Mouse (Mus musculus): Measurements from ENCODE around the gene Hoxc10.

Hoxc10 gene

DNA sequence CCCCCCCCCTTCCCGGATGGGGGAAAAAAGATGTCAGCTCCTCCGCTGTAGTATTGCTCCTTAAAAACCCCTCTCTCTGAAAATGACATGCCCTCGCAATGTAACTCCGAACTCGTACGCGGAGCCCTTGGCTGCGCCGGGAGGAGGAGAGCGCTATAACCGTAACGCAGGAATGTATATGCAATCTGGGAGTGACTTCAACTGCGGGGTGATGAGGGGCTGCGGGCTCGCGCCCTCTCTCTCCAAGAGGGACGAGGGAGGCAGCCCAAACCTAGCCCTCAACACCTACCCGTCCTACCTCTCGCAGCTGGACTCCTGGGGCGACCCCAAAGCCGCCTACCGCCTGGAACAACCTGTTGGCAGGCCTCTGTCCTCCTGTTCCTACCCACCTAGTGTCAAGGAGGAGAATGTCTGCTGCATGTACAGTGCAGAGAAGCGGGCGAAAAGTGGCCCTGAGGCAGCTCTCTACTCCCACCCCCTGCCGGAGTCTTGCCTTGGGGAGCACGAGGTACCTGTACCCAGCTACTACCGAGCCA, at the start of gene Hoxc10:
TSS of gene Hoxc10 (plus strand) at position 21 of the 536 bp plus-strand sequence.
- no peak for DNase-seq

DNA sequence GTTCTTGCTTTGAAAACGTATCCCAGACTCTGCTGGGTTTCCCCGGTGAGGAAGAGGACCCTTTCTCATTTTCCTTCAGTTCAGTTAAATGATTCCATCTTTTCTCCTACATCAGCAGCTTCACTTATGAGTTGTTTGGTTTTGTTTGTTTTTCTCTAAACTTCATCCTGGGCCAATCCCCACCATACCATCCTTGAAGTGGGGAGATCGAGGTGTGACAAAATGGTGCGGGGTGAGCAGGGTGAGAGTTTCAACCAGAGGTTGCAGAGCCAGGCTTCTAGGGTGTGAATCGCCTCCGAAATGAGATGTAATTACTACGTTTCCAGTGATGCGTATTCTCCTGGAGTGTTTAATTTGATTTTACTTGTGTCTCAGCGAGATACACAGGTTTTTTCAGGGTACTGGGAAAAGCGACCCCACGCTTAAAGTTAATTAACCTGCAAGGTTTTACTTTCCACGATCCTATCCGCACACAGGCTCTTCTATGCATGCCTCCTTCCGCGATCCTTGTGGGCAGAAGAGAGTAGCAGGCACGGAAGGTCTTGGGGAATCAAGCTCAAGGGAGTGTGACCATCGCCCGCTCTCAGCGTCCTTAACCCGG, 48.5 kb upstream of the Hoxc10 start:
- no peak for DNase-seq

DNA sequence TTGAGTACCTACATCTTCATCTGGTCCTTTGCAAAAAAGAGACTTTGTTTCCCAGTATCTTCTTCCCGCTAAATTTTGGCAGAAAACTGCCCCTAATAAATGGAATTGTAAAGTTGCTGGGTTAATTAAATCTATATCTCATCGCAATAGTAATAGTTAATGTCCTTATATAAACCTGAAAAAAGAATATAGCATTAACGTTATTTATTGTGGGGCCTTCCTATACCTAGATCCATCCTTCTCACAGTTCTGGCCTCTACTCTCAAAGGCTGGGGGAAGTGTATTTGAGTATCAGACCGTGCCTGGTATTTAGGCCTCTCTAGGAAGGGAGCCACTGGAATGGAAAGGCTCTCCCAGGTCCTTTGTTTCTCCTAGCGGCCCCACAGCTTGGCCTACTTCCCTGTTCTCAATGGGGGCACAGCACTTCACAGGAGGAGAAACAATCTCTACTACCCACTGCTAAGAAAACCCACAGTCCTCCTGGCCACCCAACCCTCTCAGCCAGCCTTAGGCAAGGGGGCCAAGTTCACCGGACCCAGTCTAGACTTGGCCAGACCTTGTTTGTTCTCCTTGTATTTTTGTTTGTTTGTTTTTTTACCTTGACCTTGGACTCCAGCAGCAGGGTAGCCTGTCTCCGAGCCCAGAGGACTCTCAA, 47.9 kb upstream of the Hoxc10 start:
- DNase-seq: no peak

DNA sequence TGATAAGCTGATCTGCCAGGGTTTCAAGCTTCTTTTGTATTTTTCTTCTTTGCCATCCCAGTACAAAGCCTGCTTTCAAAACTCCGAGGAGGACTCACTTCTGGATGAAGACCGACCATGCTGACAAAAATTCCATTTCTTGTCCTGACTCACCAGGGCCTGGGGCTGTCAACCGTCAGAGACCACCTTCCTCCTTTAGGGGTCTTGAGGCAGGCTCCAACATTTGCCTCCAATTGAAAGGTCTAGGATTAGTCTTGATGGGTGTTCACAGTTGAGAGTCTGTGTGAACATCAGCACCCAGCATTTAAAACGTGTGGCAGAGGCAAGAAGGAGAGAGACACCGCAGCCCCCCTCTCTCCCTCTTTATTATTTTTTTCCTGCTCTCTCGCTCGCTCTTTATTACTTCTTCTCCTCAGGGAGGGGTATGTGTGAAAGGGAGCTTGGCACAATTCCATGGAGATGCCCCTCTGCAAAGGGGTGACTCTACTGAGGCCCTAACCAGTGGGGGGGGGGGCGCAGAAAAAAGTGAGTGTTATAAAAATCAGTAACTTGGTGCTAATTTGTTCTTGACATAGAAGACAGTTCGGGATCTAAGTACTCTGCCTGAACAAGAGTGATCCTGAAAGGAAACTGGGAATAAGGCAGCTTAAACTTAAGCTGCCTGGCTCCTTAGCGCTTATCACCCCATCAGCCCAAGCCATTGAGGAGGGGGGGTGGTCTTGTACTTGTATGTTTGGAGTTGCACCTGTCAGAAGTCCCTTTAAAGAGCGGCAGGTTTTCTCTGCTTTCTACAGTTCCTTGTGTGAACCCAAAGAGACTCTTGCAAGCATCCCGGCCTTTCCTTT, 47.0 kb upstream of the Hoxc10 start:
- no peak for DNase-seq

DNA sequence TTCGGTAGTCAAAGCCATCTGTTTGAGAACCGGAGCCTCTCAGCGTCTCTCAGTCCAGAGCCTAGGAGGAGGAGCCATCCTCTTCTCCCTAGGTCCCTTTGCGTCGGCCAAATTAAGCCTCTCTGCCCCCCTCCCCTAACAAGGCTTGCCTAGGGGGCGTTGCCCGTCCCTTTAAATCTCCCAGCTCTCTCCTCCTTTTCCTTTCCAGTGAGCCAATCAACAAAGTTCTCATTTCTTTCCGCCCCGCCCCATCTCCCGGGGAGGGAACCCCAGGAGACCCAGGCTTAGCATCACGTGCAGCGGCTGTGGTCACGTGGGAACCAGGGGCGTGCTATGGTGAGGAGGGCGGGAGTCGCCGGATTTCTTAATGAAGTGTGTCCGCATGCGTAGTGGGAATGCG, 46.0 kb upstream of the Hoxc10 start:
- DNase-seq: no peak

DNA sequence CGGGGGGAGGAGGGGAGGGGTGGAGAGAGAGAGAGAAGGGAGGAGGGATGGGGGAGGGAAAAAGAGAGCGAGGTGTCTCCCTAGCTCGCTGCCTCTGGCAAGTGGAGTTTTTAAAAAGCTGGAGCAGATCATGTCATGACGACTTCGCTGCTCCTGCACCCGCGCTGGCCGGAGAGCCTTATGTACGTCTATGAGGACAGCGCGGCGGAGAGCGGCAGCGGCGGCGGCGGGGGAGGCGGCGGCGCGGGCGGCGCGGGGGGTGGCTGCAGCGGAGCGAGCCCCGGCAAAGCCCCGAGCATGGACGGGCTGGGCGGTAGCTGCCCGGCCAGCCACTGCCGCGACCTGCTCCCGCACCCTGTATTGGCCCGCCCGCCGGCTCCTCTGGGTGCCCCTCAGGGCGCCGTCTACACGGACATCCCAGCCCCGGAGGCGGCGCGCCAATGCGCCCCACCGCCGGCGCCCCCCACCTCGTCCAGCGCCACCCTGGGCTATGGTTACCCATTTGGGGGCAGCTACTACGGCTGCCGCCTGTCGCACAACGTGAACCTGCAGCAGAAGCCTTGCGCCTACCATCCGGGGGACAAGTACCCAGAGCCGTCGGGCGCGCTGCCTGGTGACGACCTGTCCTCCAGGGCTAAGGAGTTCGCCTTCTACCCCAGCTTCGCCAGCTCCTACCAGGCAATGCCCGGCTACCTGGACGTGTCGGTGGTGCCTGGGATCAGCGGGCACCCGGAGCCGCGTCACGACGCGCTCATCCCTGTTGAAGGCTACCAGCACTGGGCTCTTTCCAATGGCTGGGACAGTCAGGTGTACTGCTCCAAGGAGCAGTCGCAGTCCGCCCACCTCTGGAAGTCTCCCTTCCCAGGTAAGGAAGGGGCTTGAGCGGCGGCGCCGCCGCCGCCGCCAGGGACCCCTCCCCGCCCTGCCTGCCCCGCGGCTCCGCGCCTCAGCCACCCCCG, 45.3 kb upstream of the Hoxc10 start, which contains the start of gene Hoxc13:
TSS of gene Hoxc13 (plus strand) at position 51 of the 959 bp plus-strand sequence.
- no peak for DNase-seq

DNA sequence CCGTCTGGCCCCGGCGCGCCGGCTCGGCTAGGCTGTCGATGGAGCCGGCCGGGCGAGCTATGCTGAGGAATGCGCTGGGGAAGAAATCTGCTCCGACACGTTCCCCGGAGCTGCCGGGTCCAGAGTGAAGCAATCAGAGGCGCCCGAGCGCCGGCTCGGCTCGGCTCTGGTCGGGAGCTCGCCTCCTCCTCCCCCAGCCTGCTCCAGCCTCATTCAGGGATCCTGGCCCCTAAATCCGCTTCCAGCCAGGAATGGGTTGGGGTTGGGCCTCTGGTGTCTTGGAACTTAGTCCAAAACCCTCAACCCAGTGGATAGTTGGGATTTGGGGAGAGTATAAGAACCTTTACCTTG, 44.6 kb upstream of the Hoxc10 start:
- DNase-seq: no peak

DNA sequence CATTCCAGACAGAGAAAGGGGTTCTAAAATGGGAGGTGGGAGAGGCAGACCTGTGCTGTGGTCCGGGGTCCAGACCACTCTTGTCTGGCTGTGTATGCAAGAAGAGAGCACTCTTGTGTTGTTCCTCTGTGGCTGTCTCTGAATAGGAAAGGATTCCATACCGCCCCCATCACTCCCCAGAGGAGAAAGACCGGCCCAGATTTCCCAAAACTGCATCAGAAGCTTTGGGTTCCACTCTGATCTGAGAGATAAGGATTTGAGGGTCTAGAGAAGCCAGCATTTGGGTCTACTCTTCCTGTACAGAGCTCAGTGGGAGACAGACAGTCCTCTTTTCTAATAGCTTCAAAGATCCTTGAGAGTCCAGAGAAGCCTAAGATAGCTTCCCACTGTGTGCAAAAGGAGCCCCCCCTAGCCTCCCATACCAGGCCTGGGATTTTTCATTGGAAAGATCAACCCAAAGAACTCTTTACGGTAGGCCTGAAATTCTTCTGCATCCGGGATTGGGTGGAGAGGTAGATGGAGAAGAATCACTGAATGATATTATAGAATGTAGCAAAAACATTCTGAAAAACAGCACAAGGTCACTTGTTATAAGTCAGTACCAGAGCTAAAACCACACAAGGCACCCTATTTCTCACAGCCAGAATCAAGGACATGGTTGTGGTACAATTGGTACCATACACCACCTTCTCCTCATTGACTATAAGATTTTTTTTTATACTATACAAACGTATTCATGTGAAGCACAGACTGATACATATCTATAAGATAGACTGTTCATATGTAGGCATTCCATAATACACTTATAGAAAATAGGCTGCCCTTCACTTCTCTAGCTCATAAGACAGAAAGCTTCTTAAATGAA, 43.7 kb upstream of the Hoxc10 start:
- no peak for DNase-seq

DNA sequence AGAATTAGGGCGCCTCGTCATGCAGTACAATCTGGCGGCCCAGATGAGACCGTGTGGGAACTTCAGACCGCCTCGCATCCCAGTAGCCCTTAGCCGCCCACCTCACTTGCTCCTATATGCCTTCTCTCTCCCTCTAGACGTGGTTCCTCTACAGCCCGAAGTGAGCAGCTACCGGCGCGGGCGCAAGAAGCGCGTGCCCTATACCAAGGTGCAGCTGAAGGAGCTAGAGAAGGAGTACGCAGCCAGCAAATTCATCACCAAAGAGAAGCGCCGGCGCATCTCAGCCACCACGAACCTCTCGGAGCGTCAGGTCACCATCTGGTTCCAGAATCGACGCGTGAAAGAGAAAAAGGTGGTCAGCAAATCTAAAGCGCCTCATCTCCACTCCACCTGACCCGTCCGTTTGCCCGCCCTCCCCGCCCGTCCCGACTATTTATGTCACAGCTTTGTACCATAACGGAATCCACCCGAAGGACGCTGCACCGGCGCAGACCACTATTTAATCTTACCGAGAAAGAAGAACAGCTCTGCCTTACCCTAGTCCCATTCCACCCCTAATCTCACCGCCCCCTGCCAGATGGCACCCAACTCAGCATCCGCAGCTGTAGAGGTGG, 39.5 kb upstream of the Hoxc10 start:
- DNase-seq: no peak

DNA sequence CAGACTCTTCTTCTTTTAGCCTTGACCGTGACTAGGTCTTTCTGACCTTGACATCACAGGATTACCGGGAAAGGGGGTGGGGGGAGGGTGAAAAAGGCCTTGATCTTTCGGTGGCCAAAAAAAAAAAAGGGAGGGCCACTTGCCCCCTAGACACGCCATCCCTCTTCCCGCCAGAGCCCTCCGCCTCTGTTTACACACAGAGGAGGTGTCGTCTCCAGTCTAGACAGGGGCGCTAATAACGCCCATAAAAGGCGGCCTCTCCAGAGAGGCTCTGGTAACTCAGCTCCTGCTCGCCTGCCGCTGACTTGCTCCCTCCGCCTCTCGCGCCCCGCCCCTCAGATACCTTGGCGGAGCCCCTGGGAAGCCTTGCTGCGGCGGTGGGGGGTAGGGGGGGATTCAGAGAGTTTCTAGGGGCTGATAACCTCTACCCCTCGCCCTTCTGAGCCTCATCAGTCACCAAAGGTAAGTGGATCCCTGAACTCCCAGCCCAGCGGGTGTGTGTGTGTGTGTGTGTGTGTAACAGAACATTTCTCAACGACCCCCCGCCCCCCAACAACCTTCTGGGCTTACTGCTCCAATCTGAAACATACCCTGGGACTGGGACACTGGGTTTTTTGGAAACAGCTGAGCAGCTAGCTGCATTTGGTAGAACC, 34.8 kb upstream of the Hoxc10 start:
- DNase-seq: no peak

DNA sequence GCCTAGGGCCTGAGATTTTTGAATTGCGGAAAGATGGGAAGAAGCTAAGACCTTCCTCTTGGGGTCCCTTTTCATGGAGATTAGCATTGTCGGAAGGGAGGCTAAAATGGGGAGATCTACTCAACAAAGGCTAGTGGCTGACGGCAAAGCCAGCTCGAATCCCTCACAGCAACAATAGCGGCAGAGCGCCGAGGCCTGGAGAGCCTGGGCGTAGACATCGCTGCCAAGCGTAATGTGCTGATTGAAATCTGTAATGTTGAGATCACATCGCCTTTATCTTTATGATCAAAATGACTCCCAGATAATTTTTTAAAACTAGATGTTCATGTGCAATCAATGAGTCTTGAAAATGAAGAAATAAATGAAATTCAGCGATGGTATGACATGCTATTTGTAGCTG, 32.2 kb upstream of the Hoxc10 start:
- DNase-seq: no peak

DNA sequence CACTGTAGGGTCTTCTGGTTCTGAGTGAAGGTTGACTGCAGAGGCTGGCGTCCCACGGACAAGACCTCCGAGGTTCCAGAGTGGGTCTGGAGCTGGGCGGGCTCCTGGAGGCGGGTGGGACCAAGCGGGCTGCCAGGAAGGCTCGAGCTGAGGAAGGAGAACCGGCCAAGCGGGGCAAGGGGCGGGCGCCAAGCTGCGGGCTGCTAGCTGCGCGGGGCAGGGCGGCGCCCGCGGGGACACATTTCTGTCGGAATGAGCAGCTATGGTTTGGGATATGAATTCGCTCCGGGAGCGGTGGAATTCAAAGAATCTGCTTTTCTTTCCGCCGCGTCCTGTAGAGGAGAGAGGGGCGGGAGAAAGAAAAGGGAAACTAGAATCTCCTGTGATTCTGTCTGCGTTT, 31.7 kb upstream of the Hoxc10 start:
- DNase-seq: no peak

DNA sequence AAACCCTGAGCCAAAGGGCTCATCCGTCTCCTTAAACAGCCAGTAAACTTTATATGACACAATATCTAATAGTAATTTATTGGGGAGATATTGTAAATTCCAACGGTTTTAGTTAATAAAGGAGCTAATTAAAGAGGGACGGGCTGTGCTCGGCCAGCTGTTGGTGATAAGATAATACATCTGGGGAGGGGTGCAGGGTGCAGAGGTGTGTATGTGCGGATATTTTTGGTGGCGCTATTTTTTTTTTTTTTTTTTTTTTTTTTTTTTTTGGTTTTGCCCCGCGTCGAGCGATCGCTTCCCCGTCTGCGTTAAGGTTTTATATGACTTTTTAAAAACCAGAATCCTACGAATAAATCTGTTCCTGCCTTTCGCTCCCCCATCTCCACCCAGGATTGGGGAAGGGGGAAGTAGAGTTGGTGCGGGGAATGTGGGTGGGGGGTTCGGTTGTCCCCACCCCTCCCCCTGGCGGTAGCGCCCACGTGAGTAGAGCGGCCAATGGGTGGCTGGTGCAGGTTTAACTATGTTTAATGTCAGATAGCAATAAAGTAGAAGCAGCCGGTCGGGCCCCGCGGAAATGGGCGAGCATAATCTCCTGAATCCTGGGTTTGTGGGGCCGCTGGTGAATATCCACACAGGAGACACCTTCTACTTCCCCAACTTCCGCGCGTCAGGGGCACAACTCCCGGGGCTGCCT, 30.2 kb upstream of the Hoxc10 start, which contains the start of gene Hoxc12:
TSS of gene Hoxc12 (plus strand) at position 479 of the 694 bp plus-strand sequence.
- DNase-seq: no peak

DNA sequence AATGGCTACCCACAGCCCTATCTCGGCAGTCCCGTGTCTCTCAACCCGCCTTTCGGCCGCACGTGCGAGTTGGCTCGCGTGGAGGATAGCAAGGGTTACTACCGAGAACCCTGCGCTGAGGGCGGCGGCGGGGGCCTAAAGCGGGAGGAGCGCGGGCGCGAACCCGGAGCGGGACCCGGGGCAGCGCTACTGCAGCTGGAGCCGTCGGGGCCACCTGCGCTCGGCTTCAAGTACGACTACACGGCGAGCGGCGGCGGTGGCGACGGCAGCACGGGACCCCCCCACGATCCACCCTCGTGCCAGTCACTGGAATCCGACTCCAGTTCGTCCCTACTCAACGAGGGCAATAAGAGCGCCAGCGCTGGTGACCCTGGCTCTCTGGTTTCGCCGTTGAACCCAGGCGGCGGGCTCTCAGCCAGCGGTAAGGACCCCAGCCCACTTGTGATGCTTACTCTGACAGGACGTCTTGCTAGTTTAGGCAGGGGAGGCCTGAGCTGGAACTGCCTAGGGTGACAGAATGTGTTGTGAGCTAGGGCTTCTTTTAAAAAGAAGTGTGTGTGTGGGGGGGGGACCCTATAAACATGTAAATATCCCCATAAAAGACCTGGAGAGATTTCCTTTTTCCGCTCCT, 29.4 kb upstream of the Hoxc10 start:
- DNase-seq: no peak

DNA sequence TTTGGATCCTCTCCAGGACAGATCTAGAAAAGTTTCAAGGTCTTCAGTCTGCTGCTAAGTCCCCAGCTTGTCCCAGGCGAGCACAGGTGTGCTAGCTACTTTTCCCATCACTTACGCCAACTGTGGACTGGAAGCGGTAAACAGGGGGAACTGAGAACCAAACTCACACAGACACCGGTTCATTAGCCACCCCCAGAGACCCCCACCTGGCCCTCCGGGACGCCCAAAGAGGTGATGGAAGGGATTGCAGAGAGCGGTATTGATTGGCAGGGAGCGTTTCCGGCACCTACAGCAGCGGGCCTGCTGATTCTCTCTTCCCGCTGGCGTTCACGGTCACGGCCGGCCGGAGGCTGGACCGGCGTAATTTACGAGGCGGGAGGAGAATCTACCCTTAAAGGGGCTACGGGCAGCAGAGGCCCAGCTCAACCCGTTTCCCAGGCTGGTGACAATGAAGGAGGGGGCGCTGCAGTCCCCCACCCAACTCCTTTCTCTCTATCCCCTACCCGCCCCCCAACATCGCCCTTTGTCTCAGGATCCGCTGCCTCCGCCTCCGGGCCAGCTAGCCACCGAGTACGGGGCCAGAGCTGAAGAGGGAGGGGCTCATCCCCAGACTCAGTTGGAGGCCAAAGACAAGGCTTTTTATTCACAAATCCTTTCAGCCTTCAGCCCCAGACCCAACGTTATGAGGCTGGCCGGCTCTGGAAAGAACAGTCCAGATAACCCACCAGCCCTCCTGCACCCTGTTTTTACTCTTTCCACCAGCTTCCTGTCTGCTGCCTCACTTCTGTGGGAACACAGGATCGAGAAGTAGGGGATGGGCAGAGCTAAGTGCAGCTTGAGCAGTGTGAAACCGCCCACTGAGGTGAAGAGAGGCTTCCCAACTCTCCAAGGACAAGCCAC, 27.1 kb upstream of the Hoxc10 start:
- no peak for DNase-seq

DNA sequence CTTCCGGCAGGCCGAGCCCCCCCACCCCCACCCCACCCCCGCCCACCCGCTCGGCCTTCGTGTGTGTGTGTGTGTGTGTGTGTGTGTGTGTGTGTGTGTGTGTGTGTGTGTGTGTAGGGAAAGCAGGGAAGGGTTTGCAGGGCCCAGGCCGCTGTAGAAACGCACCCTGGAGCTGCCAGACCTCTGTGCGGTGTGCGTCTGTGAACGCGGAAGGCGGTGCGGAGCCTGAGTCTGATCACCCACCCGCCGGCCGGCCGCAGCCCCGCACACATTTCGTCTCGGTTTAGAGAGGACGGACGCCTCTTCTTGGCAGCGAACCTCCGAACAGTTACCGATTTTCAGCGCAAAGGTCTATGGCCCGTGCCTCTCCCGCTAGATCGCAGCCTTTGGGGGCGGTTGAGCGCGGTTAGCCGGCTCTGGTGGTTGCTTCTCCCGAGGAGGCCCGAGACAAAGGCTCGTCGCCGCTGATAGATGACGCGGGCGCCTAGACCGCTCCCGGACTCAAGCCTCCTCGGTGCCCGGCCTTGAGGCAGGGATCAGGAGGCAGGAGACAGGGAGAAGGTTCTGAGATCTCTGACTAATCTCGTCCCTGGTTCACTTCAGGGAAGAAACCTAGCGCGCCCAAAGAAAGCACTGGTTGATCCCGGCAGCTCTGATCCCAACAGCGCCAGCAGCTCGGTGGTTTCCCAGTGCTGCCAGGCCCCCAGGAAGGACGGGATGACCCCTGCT, 23.7 kb upstream of the Hoxc10 start:
- no peak for DNase-seq

DNA sequence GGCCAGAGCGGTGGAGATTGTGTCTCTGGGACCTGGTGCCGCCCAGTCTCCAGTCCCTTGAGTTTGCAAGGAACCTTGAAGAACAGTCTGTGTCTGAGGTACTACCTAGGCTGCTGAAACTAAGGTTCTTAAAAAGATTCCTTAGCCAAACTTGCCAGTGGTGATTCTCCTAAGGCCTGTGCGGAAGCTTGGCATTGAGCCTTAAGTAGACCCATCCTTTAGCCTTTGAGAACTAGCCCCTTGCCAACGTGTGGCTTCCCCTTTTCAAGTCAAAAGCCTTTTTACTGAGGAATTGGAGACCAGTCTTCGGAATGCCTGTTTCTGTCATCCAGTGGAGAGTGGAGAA, 23.2 kb upstream of the Hoxc10 start:
- no peak for DNase-seq
